Mouse (Mus musculus) cerebellum, adult 2 months (tissue): ENCODE data around the gene Mobp.

Experiments
- CTCF ChIP-seq: fragments of 200-500 bp; IDR thresholded peaks from 2 replicates; pipeline ENCODE4 v1.5.1; 2011; ENCODE audit warnings: low read depth, mild to moderate bottlenecking, control low read depth, low read length, moderate library complexity, borderline replicate concordance; ENCODE audit not compliant: insufficient read depth
- POLR2A ChIP-seq: fragments of 200-500 bp; IDR thresholded peaks from 2 replicates; pipeline ENCODE4 v1.6.1; 2011; ENCODE audit warnings: low read length, control low read depth, borderline replicate concordance; ENCODE audit not compliant: insufficient read depth

DNA sequence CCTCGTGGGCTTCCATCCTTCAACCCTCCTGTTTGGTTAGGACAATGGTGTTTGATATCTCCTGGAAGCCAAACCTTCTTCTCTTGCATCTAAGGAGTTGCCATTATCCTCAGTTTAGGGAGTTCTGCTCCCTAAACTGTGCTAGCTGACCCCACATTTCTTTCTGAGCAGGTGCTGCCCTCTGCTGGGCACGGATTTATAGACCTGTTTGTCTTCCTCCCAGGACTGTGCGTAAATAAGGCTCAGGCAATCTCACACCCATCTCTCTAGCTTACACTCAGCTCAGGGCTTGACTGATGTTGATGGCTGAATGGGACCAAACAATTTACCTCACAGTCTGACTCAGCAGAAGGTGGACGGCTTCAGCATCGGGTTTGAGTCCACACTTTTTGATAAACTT is 21.8 kb downstream of the Mobp start:
- TF ChIP-seq CTCF: peak; percentile 58
- TF ChIP-seq POLR2A: no peak
